Mouse (Mus musculus) cerebellum, adult 9-11 months (tissue): ENCODE measurements around the gene Dcun1d4.

Experiments
- DNase-seq: peaks from one replicate; pipeline ENCODE4 v3.0.0; 2022

Dcun1d4 gene

GRCm38 (mm10) chr5:73500867-73501440, 20.2 kb downstream of the Dcun1d4 start:
- no peak for DNase-seq

GRCm38 (mm10) chr5:73502422-73502821, 21.6 kb downstream of the Dcun1d4 start:
- no peak for DNase-seq

GRCm38 (mm10) chr5:73503015-73503757, 22.4 kb downstream of the Dcun1d4 start:
- DNase-seq, result no peak

GRCm38 (mm10) chr5:73511074-73511473, 30.3 kb downstream of the Dcun1d4 start:
- no peak for DNase-seq

- no peak for DNase-seq
Measured at GRCm38 (mm10) chr5:73512241-73512640, 31.4 kb downstream of the Dcun1d4 start.

GRCm38 (mm10) chr5:73512661-73513060, 31.9 kb downstream of the Dcun1d4 start:
- no peak for DNase-seq

- no peak for DNase-seq
Measured at GRCm38 (mm10) chr5:73514202-73514601, 33.4 kb downstream of the Dcun1d4 start.

GRCm38 (mm10) chr5:73517299-73517698, 36.5 kb downstream of the Dcun1d4 start:
- no peak for DNase-seq

GRCm38 (mm10) chr5:73518424-73519211, 37.8 kb downstream of the Dcun1d4 start:
- no peak for DNase-seq

GRCm38 (mm10) chr5:73520787-73521186, 40.0 kb downstream of the Dcun1d4 start:
- no peak for DNase-seq

GRCm38 (mm10) chr5:73523227-73523626, 42.4 kb downstream of the Dcun1d4 start:
- DNase-seq, result no peak

- DNase-seq, result no peak
Measured at GRCm38 (mm10) chr5:73524300-73525000, 43.6 kb downstream of the Dcun1d4 start.

- no peak for DNase-seq
Measured at GRCm38 (mm10) chr5:73532222-73532621, 51.4 kb downstream of the Dcun1d4 start.

GRCm38 (mm10) chr5:73532879-73533278, 52.1 kb downstream of the Dcun1d4 start:
- DNase-seq, result no peak

GRCm38 (mm10) chr5:73537669-73538068, 56.9 kb downstream of the Dcun1d4 start:
- DNase-seq, result no peak

GRCm38 (mm10) chr5:73538586-73539298, 57.9 kb downstream of the Dcun1d4 start:
- no peak for DNase-seq

GRCm38 (mm10) chr5:73539848-73540510, 59.2 kb downstream of the Dcun1d4 start:
- peak; percentile 21 for DNase-seq

GRCm38 (mm10) chr5:73540511-73540871, 59.7 kb downstream of the Dcun1d4 start:
- no peak for DNase-seq

GRCm38 (mm10) chr5:73544111-73544753, 63.4 kb downstream of the Dcun1d4 start:
- no peak for DNase-seq

GRCm38 (mm10) chr5:73545641-73546040, 64.8 kb downstream of the Dcun1d4 start:
- no peak for DNase-seq

- DNase-seq, result no peak
Measured at GRCm38 (mm10) chr5:73547252-73547651, 66.5 kb downstream of the Dcun1d4 start.
